Mouse (Mus musculus) C2C12 (cell line): ENCODE results near the gene Gm11937.

Experiments used
- CTCF ChIP-seq: IDR thresholded peaks from one replicate; pipeline ENCODE4 v1.5.1; 2011; ENCODE audit not compliant: control insufficient read depth, insufficient read depth, insufficient read length
- MAX ChIP-seq: IDR thresholded peaks from one replicate; pipeline ENCODE4 v1.6.1; 2011; ENCODE audit warnings: mild to moderate bottlenecking, control low read depth
- MYOG ChIP-seq: IDR thresholded peaks from one replicate; pipeline ENCODE4 v1.6.1; 2011; ENCODE audit not compliant: control insufficient read depth, insufficient read length; ENCODE audit errors: extremely low read depth

- TF ChIP-seq MYOG (no peak), CTCF (no peak), MAX (no peak)
These were observed 863 bp downstream of the Gm11937 start for GRCm38 (mm10) chr11:99609126-99609525.
